Mouse (Mus musculus): ENCODE data around the gene Lancl1.

Lancl1 gene

GRCm38 (mm10) chr1:67017101-67017870, 21.4 kb downstream of the Lancl1 start:
- no peak for DNase-seq (ENCODE audit: low read depth, low spot score)

- DNase-seq (ENCODE audit: low read depth, low spot score): no peak
Observed at GRCm38 (mm10) chr1:67014205-67014604, 24.5 kb downstream of the Lancl1 start.

- no peak for DNase-seq (ENCODE audit: low read depth, low spot score)
Observed at GRCm38 (mm10) chr1:67010520-67010919, 28.2 kb downstream of the Lancl1 start.

GRCm38 (mm10) chr1:67003699-67004098, 35.0 kb downstream of the Lancl1 start:
- no peak for DNase-seq (ENCODE audit: low read depth, low spot score)

DNA sequence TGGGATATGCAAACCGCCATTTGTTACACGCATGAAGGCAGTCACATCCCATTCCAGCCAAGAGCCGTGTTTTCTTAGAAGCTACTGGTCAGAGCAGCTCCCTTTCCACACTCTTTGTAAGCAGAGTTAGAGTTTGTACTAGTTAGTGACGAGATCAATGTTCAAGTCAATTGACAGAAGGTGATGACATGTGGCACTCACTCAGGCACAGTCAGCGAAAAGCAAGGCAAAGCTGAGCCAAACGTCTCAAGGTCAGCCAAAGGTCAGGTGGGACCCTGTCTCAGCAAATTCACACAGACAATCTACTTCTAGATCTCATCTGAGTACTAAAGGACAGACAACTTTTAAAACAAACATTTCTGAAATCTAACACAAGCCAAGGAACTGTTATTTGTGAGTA, 36.4 kb downstream of the Lancl1 start:
- no peak for DNase-seq (ENCODE audit: low read depth, low spot score)

DNA sequence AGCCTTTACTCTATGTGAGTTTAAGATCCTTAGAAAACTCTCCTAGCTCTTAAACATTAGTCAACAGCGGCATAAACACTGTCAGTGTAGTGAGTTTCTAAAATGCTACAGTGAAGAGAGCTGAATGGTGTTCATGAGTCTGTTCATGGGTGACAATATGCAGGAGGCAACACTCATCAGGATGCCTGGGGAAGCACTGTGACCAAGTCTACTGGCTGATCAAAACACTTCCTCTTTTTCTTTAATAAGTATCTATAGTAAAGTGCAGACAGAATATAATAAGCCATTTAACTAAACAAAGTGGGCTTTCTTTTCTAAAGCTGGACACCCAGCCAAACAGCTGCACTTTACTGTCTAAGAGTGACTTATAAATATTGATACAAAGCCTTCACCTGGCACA, 37.3 kb downstream of the Lancl1 start:
- no peak for DNase-seq (ENCODE audit: low read depth, low spot score)

GRCm38 (mm10) chr1:67000484-67000883, 38.2 kb downstream of the Lancl1 start:
- no peak for DNase-seq (ENCODE audit: low read depth, low spot score)

DNA sequence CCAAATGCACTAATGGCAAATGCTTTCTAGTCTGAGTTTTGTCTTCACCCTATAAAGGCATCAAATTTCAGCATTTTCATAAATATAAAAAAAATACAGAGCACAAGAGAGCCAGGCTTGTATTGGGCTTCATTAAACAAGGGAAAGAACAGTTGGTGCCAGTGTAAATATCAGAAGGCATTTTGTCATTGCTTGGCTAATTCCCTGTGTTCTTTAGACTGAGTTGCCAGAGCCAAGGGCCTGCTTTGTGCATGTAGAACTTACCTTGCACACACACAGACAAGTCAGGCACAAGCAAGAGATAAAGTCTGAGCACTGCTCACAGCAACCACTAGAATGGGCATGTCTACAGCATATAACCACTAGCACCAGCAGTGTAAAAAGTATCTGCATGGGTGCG, 40.1 kb downstream of the Lancl1 start:
- DNase-seq (ENCODE audit: low read depth, low spot score): no peak

GRCm38 (mm10) chr1:66998188-66998587, 40.5 kb downstream of the Lancl1 start:
- no peak for DNase-seq (ENCODE audit: low read depth, low spot score)

DNA sequence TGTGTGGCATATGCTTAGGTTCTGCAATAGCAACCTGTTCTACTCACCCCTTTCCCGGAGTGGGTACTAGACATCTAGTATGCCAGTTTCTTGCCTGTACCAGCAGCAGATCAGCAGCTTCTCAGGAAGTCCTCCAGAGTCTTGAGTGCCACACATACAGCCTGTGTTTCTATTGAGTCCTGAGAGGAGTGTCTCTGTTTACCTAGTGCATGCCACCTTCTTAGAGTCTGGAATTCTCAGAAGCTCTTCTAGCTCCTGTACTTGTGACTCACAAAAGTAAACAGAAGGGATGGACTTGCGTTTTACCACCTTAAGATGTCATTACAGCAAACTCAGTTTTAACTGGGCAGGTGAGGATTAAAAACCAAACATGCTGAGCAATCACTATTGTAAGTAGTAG, 41.9 kb downstream of the Lancl1 start:
- DNase-seq (ENCODE audit: low read depth, low spot score): no peak

DNA sequence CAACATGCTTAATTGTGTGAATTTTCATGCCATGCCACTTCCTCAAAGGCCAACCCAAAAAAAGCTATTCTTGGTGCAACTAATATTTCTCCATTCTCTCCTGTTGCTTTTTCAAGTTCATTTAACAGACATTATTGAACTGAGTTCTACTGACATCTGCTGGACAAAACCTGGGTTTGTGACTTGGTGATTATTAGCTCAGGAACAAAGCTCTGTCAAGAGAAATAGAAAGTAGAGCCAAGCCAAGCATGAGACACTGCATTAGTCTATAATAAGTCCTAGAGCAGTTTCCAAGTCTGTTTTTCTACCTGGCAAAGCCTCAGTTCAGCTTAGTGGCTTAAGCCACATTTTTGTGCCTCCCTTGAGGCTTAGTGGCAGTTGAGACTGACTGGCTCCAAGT, 45.9 kb downstream of the Lancl1 start:
- DNase-seq (ENCODE audit: low read depth, low spot score): no peak

DNA sequence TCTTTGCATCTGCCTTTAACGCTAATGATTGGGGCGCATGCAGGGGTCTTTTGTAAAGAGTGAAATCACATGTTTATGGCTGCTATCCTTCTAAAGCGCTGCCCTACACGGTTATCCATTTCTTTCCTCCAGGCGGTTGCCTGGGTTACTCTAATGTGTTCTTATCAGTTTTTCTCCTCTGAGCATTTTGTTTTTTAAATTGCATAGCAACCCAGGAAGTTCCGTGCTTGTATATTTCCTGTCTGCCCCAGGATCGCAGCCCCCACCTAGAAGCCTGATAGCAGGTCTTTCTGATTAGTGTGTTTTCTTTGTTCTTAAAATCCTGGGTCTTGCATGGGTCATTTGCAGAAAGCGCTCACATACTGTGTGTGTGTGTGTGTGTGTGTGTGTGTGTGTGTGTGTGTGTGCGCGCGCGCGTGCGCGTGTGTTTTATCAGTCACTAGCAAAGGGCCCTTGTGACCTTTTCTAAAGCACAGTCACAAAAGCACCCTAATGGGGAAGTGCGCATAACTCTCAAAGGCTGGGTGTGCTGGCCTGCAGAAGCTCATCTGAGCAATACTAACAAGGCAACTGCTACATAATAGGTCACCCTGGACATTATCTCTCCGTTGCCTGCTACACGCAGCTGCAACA, 51.0 kb downstream of the Lancl1 start:
- no peak for DNase-seq (ENCODE audit: low read depth, low spot score)

- DNase-seq (ENCODE audit: low read depth, low spot score): no peak
Observed at GRCm38 (mm10) chr1:66985906-66986305, 52.8 kb downstream of the Lancl1 start.

DNA sequence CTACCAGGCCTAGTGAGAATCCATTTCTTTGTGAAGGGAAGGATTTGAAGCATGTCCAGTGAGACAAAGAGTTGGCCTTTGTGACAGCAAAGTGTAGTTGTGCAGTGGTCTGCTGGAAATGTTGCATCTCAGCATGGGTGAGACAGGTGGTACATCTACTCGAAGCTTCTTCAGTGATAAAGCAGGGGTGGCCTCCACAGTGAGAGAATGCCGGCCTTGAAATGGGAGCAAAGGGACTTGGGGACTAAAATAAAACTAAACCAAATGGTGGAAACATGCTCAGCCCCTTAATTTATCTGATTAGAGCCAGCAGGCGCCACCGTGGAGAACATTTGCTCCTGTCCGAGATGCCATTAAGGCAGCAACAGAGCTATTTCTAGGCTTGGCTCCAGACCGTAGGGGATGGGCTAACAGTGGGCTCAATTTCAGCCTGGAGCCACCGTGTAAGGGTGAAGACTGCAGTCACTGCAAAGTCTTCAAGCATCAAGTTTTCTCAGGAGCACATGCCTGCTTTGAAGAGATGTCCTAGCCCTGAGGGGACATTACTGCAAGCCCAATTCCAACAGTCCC, 53.5 kb downstream of the Lancl1 start:
- DNase-seq (ENCODE audit: low read depth, low spot score): no peak

GRCm38 (mm10) chr1:66980129-66980528, 58.5 kb downstream of the Lancl1 start:
- no peak for DNase-seq (ENCODE audit: low read depth, low spot score)

GRCm38 (mm10) chr1:66975456-66975855, 63.2 kb downstream of the Lancl1 start:
- no peak for DNase-seq (ENCODE audit: low read depth, low spot score)

GRCm38 (mm10) chr1:66964857-66965256, 73.8 kb downstream of the Lancl1 start:
- DNase-seq (ENCODE audit: low read depth, low spot score): no peak

- DNase-seq (ENCODE audit: low read depth, low spot score): no peak
Observed at GRCm38 (mm10) chr1:66960536-66961243, 78.0 kb downstream of the Lancl1 start.

GRCm38 (mm10) chr1:66957361-66957760, 81.3 kb downstream of the Lancl1 start:
- DNase-seq (ENCODE audit: low read depth, low spot score): no peak

GRCm38 (mm10) chr1:66951086-66951485, 87.6 kb downstream of the Lancl1 start:
- no peak for DNase-seq (ENCODE audit: low read depth, low spot score)

All from embryo, embryonic 11.5 days (tissue).